Mouse (Mus musculus): ENCODE measurements around the gene Pkmyt1.

Gene Pkmyt1

DNA sequence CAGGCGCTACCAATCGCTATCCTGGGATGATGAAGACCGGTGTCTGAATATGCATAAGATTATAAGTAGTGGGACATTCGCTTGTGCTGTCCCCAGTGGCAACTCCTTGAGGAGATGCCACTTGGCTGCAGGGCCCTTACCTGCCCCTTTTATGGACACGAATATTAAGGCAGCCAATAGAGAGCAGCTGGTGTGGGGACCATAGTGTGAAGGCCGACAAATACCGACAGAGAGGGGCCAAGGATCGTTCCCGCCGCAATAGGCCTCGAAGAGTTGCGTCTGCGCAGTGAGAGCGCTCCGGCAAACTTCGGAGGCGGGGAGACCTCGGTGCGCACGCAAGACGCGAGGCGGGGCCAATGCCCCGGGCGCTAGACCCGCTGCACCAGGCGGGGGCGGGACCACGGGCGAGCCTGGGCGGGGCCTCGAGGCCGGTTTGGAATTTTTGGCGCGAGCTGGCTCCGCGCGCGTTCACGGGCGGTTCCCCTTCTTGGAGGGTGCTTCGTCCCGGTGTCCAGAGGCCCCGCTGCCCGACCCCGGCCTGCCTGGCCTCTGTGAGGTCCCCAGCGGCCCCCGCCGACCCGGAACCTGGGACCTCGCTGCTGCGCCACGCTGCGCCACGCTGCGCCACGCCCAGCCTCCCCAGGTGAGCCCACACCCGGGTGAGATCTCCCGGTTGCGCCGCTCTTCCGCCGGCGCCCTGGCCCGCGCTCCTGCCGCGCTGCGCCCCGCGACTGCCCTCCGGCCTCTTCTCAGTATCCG is at the start of gene Pkmyt1:
Gene Pkmyt1 (plus strand): TSS at position 338 of the 759 bp plus-strand sequence.
- peak; percentile 94 for DNase-seq (ENCODE audit: low spot score)

DNA sequence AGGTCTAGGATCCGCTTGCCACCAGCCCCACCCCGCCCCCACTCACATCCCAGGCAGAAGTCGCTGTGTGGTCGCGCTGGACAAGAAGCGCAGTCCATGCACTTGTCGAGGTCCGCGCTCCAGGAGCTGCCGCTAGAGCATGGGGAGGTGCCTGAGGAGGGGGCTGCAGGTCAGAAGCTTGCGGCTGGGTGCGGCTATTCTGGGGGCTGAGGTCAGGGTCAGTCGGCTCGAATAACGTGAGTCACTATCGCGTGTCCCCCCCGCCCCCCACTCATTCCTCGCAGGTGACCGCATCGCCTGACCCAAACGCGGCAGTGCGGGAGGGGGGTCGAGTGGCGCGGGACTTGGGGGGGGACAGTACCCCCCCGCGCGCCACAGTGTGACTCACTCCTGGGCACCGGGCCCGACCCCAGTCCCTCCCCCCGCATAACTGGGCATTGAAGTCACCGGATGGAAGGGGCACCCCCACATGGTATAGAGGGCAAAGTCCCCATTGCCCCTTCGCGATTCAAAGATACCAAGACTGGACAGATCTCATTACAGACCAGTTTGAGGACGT is 49.6 kb upstream of the Pkmyt1 start:
- no peak for DNase-seq (ENCODE audit: low spot score)

DNA sequence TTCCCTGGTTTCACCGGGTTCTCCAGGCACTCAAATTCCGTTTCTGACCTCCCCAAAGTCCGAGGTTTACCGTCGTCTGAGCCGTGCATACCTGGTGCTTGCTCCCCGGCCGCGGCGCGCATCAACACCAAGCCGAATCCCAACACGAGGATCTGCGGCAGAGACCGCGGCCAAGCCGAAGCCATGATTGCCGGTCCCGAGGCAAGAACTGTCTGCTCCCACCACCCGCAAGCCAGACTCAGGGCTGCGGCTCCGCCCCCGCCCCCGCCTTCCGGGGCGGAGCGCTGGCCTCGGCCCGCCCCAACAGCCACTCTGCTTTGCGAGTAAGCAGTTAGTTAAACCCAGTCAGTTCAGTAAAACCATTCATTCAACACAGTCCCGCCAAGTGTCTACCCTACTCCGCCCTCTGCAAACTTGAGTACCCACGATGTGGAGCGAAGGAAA is 48.9 kb upstream of the Pkmyt1 start, which contains the start of gene Tnfrsf12a:
Gene Tnfrsf12a (minus strand): TSS at position 233 of the 444 bp plus-strand sequence.
- DNase-seq (ENCODE audit: low spot score), result peak; percentile 56

DNA sequence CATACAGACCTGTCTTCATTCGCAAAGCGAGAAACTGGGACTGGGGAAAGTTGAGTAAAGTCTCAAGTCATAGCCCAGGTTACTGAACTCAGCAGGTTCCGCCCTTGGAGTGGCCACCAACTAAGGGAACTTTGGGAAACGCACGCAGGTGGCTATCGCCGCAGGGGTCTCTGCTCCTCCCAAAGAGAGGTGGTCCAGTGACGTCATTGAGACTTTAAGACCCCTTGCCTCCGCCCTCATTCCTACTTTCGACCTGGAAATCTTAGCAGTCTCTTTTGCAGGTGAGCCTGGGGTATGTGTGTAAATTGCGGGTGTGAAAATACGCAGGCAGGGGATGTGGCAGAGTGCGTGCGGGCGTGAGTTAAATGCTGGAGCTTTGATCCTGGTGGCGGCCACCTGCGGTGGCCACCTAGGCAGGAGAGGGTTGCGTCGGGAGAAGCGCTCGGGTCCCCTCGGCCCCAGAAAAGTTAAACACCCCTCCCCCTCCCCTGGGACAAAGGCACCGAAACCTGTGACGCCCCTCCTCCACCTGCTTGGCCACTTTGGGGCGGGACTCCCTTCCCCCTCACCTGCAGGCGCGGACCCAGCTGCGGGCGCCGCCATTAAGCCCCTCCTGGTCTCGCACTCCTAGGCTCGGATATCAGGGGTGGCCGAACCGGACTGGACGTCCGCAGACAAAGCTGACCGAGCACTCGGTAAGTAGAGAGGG is 46.9 kb upstream of the Pkmyt1 start, which contains the start of gene Cldn6:
Gene Cldn6 (plus strand): TSS at position 123 of the 709 bp plus-strand sequence.
- DNase-seq (ENCODE audit: low spot score), result no peak

DNA sequence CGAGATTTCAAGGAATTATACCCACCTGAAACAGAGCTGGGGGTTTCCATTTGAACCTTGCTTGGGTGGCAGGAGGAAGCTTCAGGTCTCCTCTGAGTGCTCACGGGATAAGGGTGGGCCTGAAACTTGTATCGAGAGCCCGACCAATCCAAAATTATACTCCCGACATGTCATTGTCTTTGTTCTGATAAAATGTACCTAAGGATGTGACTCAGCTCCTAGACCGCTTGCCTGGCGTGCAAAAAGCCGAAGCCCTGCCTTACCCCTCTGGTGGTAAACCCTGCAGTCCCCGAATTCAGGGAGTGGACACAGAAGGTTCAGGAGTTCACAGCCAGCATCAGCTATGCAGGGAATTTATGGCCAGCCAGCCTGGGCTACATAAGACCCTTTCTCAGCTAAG is 45.8 kb upstream of the Pkmyt1 start:
- DNase-seq (ENCODE audit: low spot score), result no peak

DNA sequence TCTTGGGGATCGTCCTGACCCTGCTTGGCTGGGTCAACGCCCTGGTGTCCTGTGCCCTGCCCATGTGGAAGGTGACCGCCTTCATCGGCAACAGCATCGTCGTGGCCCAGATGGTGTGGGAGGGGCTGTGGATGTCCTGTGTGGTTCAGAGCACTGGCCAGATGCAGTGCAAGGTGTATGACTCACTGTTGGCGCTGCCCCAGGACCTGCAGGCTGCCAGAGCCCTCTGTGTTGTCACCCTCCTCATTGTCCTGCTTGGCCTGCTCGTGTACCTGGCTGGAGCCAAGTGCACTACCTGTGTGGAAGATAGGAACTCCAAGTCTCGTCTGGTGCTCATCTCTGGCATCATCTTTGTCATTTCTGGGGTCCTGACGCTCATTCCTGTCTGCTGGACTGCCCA is 45.0 kb upstream of the Pkmyt1 start:
- no peak for DNase-seq (ENCODE audit: low spot score)

DNA sequence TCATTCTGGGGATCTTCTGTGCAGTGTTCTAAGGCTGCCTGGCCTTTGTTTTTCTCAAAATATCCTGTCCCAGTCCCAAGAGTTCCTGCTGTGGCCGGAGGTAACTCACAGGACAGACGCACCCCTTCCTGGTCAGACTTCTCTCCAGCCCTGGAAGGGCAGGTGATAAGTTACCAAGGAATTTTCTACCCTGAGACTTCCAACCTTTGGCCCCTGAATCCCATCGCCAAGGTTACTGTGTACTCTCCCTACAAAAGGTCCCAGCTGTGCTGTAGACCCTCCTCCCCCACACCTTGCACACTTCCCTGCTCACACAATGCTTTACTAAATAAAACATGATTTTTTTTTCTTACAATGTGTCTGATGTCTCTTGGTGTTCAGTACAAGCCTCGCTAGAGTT is 44.0 kb upstream of the Pkmyt1 start:
- DNase-seq (ENCODE audit: low spot score), result no peak

DNA sequence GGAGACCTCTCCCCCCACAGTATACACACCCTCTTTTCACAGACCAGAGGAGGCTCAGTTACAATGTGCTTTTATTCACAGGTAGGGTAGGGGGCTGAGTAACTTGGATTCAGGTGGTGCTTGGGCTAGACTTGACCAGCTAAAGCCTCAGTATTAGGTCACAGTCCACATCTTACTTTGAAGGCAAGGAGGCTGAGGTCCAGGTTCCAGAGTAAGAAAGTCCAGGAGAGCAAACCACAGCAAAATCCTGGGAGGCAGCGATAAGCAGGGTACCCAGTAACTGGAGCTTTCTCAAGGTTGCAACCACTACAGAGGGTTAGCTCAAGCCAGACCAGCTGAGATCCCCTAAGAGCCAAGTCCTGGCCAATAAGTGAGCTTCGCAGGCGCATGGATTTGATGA is 43.6 kb upstream of the Pkmyt1 start:
- no peak for DNase-seq (ENCODE audit: low spot score)

DNA sequence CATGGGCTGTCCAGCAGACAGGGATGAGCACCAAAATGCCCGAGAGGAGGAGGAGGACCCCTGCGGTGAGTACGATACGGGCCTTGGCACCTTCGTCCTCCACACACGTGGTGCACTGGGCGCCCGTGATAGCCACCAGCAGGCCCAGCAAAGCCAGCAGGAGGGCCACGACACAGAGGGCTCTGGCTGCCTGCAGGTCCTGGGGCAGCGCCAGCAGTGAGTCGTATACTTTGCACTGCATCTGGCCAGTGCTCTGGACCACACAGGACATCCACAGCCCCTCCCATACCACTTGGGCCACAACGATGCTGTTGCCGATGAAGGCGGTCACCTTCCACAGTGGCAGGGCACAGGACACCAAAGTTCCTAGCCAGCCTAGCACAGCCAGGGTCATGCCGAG is 42.9 kb upstream of the Pkmyt1 start:
- no peak for DNase-seq (ENCODE audit: low spot score)

DNA sequence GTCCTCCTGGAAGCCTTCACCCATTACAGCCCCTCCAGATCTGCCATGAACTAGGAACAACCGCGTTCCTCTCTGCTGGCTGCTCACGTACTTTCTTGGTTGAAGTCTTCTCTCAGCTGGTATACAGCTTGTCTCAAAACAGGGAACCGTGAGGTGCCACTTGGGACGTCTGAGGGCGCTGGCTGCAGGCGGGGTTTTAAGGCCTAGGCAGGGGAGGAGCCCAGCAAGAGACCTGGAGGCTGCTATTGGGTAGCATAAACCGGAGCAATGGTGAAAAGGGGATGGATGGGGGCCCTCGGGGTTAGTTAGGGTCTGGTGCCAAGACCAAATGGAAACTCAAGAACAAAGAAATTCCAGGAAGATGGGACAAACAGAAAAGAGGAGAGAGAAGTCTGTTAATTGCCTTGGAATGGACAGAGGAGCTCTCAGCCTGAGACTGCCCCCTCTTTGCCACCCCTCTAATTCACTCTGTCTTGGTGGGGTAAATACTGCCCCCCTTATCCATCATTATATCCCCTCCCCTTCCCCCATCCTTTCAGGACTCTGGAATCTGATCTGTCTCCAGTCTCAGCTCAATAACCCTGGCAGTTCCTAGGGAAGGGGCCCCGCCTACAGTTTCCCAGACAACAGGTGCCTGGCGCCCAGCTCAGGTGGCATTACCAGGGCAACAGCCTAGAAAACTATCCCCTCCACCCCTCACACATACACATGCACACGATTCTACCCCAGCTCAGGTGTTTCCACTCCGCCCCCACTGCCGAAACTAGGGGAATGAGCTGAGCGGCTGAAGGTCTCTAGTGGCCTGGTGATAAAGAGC is 42.1 kb upstream of the Pkmyt1 start, which contains the start of gene Cldn9:
Gene Cldn9 (minus strand): TSS at position 171 of the 817 bp plus-strand sequence.
- DNase-seq (ENCODE audit: low spot score), result no peak

DNA sequence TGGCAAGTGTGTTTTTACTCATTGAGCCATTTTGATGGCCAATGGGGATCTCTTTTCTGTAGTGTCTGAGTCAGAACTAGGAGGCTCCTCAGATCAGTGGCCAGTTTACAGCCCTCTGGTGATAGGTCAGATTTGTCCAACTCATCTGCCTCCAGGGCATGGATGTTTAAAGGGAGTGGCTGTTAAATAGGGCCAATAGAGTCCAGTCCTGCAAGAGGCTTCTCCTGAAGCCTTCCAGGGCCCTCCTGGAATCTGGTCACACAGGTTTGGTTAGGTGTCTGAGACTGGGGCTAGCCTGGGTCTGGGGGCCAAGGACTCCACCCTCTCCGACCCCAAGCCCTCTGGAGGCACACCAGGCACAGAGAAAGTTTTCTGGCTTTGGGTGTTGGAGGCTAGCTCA is 31.6 kb upstream of the Pkmyt1 start:
- no peak for DNase-seq (ENCODE audit: low spot score)

DNA sequence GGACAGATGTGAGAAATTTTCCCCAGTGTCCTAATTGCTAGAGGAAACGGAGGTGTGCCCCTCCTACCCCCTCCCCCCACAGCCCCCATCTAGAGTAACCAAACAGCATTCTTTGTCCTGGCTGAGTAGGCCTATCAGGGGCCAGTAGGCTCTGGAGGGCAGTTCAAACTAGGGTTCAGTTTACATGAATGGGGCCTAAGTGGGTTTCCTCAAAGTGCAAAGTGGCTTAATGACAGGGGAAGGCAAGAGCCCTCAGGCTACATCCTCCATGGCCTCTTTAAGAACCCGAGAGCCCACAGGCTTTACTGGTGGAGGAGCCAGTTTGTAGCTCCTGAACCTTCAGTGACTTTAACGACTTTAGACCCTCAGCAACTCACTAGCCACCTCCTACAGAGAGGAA is 30.3 kb upstream of the Pkmyt1 start:
- DNase-seq (ENCODE audit: low spot score), result no peak

DNA sequence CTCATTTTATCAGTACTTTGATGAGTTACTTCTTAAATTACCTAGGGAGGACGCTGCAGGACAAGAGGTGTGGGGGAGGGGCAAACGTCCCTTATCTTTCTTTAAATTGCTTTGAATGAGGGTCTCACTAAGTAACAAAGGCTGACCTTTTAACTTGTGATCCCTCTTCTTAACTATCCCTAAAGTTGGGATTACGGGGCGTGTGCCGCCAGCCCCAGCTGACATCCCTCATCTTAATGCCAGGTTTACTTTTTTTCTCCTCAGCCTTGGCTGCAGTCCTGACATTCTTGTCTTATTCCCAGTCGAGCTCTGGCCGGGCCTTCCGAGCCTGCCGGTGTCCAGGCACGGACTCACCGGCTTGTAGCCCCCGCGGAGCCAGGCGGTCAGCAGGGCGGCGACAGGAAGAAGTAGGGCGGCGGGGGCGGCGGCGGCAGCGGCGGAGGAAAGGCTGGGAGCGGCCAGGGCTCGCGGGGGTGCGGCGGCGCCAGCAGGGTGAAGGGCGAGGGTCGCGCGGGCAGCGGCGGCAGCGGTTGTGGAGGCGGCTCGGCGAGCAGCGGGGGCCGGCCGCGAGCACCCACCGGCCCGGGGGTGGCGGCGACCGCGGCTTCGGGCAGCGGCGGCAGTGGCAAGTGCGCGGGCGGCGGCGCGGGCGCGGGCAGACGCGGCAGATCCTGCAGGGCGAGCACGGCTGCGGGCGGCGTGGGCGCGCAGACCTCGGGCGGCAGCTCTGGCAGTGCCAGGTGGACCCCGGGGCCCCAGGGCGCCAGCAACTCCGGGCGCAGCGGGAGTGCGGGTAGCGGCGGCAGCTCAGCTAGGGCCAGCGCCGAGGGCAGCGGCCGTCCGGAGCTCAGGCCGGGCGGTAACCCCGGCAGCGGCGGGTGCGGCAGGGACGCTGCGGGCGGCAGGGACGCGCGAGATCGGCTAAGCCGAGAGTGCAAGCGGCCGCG is 26.7 kb upstream of the Pkmyt1 start:
- DNase-seq (ENCODE audit: low spot score), result no peak

DNA sequence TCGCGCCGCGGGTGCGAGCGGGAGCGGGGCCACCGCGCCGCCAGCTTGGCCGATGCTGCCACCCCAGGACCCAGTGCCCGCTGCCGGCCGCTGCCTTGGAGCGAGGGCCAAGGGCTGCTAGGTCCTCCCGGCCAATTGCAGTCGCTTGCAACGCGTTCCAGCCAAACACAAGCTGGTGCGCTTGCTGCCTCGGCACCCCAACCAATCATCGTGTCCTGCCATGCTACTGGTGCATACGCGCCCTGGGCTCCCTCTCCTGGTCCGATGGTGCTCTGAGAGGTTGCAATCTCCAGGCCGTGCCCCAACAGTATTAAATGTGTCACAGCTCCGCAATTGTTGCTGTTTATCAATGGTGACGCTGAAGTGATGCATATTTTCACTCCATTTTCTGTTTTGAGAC is 26.1 kb upstream of the Pkmyt1 start:
- DNase-seq (ENCODE audit: low spot score), result peak; percentile 60

DNA sequence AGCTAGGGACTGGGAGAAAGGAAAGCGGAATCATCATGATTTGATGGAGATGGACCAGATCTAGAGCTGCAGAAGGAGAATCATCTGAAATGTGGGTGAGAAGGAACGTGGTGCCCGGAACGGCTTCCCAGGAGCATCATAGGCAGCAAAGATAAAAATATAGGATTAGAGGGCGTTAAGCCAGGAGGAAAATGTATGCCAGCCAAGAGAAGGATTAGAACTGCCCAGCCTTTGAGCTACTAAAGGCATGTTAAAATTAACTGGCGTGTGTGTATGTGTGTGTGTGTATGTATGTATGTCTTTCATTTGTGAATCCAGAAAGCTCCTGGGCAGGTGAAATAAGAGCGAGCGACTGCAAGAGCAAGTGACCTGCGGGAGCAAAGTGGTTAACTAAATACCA is 22.8 kb upstream of the Pkmyt1 start:
- DNase-seq (ENCODE audit: low spot score), result no peak

DNA sequence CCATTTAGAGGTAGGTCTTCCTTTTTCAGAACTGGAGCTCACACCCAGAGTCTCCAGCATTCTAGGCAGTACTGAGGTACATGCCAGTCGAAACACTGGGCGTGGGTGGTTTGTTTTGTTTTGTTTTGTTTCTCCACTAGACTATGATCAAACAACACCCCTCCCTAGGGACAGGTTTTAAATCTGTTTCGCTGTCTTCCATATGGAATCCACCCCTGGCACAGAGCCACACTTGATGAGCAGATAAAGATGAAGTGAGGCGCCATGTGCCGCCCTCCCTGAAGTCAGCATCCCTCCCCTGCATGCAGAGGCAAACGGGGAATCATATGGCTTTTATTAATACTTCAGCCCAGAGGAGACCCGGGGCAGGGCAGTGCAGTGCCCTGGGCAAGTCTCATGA is 21.4 kb upstream of the Pkmyt1 start:
- DNase-seq (ENCODE audit: low spot score), result no peak

DNA sequence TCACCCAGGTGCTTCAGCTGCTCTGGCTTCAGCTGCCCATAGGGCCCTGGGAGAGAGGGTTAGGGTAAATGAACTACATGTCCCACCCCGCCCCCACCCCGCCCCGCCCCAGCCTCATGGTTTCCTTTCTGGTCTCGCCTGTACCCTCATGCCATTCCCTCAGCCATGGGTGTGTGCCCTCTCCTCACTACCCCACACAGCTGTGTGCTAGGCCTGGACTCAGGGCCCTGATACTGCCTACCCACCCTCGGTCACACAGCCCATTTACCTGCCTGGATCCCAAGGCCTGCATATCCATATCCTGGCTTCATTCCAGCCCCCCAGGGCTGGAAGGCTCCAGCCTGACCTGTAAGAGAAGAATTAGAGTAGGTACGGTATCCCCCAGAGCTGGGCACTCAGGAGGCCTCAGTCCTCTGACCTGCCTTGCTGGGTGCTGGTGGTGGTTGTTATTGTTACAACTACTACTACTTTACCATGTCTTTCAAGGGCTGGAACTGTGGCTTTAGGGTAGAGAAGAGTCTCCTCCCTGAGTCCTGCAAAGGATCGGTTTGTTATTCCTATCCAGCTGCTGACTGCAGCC is 20.5 kb upstream of the Pkmyt1 start:
- no peak for DNase-seq (ENCODE audit: low spot score)

DNA sequence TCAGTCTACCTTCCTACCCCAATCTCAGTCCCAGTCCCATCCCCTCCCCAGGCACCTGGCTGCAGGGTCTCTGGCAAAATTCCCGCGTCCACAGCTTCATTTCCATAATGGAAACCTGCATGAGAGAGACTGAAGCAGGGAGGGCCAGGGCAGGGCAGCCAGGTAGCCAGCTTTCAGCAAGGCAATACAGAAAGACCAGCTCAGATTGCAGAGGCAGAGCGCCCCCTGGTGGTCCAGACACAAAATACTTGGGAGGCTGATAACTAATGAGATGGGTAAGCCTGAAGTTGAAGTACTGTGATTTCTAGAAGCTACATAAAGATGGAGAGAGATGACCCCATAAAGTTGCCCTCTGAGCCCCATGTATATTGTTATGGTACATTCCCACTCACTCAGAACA is 19.9 kb upstream of the Pkmyt1 start:
- peak; percentile 35 for DNase-seq (ENCODE audit: low spot score)

DNA sequence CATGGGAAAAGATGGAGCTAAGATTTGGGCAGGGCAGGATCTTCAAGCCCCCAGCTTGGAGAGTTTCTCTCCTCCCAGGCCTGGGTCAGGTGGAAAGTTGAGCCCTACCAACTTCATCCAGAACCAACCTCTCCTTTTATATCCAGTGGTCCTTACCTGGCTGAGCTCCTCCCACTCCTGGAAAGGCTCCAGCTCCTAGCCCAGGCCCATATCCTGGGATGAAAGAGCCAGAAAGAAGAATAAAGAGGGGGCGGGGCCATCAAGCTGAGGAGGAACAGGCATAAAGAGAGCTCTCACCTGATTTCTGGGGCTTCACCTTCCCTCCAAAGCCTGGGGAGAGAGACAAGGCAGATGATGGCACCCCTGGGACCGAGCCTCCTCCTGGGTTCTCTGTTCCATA is 9.1 kb upstream of the Pkmyt1 start:
- no peak for DNase-seq (ENCODE audit: low spot score)

DNA sequence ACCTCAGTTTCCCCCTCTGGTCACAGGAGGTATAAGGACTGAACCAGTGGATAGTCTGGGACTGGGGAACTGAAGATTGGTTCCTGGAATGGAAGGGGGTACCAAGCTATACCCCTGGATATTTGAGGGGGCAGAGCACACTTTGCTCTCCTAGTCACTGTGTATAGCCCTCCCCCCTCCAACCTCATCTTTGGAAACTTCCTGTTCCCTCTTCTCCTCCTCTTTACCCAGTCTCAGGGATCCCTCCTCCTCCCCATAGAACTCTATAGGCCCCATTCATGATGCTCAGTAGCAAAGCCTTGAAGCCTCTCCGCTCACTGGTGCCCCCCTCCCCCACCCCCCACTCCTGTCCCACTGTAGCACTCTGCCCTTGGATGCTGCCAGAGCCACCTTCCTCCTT is 6.7 kb upstream of the Pkmyt1 start:
- DNase-seq (ENCODE audit: low spot score), result no peak

DNA sequence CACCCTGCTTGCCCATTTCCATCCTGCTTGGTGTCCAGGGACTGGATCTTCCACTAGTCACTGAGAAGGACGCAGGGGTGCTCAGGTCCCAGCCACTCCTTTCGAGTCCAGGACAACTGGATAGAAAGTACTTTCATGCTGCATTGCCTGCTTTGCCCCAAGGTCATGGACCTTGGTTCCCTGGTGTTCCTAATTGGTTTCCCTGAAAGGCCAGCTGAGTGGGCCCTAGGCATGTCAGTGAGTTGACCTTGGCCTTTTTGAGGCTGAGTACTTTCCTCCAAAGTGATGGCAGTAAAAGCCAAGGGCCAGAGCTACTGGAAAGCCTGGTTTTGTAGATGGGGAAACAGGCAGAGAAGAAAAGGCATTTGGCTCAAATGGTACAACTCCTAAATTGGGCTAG is 4.2 kb upstream of the Pkmyt1 start:
- no peak for DNase-seq (ENCODE audit: low spot score)
